Mouse (Mus musculus): Measurements from ENCODE around the gene Arhgef3.

DNA sequence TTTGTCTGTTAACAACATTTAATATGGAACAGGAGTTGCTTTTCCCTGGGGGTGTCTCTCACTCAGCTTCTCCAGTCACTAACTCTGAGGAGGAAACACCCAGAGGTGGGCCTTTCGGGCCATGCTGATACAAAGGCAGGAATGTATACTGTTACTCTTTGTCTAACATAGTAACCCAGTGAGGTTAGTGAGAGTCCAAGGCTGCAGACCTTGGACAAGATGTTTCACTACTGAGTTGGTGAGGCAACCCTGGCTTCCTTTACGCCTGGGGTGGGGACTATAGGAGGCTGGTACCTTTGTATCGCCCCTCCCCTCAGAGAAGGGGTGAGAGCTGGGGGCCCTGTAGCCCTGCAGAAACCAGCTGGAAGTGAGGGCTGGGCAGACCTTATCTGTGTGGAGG is 7.9 kb downstream of the Arhgef3 start:
- TF ChIP-seq CTCF (conservative IDR thresholded peaks at IDR 0.05; ENCODE audit: insufficient read depth, insufficient read length, low read depth, low read length) (no peak), POLR2A (IDR thresholded peaks at IDR 0.05; ENCODE audit: low read depth, low read length) (no peak)
